Mouse (Mus musculus): ENCODE measurements at regions not wholly inside any gene's neighbourhood (a gene's known extent, or its start where the extent isn't known, plus 50 kb on each side); places are given as distances from the start of the nearest gene placed in this dataset.

DNA sequence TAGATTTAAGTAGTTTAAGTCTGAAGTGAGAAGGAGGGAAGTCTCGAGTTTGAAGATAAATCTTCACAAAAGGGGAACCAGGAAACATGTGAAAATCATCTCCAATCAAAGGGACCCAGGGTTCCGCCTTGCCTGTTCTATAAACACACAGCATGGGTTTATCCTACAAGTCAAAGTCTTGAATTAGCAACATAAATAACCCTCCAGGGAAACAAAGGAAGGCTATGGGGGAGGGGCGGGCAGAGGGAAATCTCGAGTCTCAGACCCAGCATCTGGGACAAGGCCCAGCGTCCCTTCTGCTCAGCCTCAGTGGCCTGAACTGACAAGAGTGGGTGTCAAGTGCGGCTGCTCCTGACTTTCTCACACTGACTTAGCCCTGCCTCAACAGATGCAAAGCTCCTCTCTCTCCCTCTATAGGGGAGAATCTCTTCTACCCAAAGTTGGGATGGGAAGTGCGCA, 240.3 kb upstream of the Lrig3 start:
- no peak for DNase-seq (ENCODE audit: low read depth)

- DNase-seq (ENCODE audit: low read depth), result no peak
These were observed 239.4 kb upstream of the Lrig3 start for GRCm38 (mm10) chr10:125726546-125726945.

- DNase-seq (ENCODE audit: low read depth), result no peak
These were observed 230.0 kb upstream of the Lrig3 start for GRCm38 (mm10) chr10:125735744-125736494.

GRCm38 (mm10) chr10:125743181-125743580, 222.8 kb upstream of the Lrig3 start:
- DNase-seq (ENCODE audit: low read depth), result no peak

DNA sequence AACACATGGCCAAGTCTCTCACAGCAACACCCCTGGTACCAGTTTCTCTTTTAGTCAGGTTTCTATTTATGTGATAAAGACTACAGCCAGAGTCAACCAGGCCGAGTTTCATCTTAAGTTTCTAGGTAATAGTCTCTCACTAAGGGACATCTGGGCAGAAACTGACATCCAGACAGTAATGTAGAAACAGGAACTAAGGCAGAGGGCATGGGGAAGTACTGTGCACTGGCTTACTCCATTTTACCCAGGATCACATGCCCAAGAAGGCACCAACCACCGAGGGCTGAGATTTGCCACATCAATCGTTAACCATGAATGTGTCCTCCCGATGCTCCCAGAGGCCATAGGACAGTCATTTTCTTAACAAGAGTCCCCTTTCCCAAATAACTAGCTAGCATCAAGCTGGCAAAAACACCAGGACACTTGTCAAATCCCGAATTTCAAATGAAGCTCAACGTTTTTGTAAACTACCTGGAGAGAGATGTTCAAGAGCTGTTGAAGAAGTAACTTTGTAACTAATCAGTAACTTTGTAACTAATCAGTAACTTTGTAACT, 216.9 kb upstream of the Lrig3 start:
- DNase-seq (ENCODE audit: low read depth), result no peak

DNA sequence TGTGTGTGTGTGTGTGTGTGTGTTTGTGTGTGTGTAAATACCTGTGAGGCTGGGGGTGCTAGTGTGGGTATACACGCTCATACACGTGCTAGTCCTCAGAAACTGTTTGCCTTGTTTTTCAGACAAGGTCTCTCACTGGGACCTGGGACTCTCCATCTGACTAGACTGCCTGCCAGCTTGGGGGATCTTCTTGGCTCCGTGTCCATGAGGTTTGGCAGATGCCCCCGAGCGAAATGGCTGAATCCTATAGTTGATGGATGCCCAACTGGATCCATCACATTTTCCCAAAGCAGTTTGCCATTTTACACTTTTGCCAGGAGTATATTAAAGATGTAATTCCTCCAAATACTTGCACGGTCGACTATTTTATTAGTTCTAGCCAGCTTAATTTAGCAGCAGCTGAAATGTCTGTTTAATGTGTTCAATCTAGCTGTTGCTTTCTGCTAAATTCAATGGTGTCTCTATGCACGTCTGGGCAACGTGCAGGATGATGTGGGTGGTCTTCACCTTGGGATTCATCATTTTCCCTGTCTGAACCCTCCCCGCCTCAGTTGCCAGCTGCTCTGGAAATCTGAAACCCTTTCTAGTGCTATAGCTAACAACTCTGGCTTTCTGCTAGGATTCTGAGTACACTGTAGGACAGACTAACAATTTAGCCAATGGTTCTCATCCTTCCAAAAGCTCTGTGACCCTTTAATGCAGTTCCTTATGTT, 213.3 kb upstream of the Lrig3 start:
- no peak for DNase-seq (ENCODE audit: low read depth)

DNA sequence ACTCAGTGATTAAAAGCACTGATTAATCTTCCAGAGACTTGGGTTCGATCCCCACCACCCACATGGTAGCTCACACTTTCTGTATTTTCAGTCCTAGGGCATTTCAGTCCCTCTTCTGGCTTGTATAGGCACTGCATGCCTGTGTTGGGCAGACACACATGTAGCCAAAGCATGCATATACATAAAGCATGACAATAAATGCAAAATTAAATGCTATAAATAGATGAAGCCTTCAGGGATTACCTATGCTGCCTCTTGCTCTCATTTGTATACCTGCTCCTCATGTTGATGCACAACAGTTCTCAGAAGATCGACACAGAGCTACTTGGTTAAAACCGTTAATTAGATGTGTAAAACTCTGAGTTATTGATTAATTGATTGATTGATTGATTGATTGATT, 206.8 kb upstream of the Lrig3 start:
- no peak for DNase-seq (ENCODE audit: low read depth)

GRCm38 (mm10) chr10:125762367-125763068, 203.4 kb upstream of the Lrig3 start:
- DNase-seq (ENCODE audit: low read depth), result no peak

DNA sequence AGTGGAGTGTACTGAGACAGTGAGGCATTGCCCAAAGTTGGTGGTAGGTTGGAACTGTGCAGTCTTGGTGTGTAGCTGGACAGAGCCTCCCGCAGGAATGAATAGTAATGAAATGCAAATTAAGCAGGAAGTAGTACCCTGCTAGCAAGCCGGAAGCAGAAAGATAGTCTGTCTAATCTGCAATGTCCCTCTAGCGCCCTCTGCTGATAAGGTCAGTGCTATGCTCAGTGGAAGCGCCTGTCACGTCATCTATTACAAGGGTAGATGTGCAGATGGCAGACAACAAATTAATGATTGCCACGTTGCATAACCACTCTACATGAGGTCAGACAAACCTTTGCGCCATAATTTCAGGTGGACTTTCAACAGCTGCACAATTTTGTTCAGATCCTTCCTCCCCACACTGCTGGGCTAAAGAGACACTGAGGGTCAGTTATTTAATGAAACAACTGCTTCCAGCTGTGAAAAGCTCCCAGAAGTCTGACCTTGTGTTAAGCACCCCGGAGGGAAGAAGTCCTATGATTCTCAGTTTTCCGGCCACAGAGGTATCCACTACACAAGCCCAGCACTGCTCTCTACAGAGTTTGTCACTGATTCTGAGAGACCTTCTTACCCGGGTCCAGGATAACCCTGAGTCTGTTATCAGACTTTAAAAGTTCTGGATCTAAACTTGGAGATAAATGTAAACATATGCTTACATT, 201.4 kb upstream of the Lrig3 start:
- no peak for DNase-seq (ENCODE audit: low read depth)

- DNase-seq (ENCODE audit: low read depth), result no peak
These were observed 200.7 kb upstream of the Lrig3 start for GRCm38 (mm10) chr10:125765103-125765820.

DNA sequence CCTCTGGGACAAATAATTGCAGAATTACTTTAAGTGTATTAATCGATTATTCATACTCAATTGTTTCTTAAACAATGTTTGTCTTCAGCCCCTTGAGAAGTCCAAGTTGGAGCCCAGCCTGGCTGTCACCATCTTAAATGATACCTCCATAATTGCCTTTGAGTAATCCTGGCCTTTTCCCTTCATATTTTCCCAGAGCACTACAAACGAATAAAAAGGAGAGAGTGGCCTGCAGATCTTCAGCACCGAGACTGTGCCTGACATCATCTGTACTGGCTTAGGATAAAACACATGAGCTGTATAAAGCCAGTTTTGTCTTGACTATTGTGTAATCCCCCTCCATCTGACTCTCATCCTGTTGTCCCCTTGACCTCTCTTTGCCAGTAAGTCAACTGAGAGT, 197.7 kb upstream of the Lrig3 start:
- no peak for DNase-seq (ENCODE audit: low read depth)

GRCm38 (mm10) chr10:125773541-125773940, 192.4 kb upstream of the Lrig3 start:
- DNase-seq (ENCODE audit: low read depth), result no peak

- no peak for DNase-seq (ENCODE audit: low read depth)
These were observed 183.5 kb upstream of the Lrig3 start for GRCm38 (mm10) chr10:125782486-125782885.

DNA sequence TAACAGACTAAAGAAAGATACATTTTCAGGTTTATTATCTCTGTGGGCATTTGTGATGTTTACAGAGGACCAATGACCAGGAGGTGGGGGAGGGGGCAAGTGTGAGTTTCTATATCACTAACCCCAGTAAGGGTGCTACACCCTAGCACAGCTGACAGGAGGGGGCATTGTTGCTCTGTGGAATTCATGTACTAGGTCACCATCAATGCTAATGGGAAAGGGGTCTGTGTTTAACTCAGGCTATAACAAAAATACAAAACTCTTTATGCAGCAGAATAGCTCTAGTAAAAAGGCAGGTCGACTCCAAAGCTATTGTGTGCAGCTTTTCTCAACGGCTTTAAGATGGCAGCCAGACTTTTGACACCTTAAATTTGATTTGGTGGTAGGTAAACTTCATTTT, 181.1 kb upstream of the Lrig3 start:
- DNase-seq (ENCODE audit: low read depth), result no peak

GRCm38 (mm10) chr10:125785448-125786196, 180.3 kb upstream of the Lrig3 start:
- no peak for DNase-seq (ENCODE audit: low read depth)

GRCm38 (mm10) chr10:125786197-125786879, 179.6 kb upstream of the Lrig3 start:
- DNase-seq (ENCODE audit: low read depth), result no peak

- DNase-seq (ENCODE audit: low read depth), result no peak
These were observed 179.1 kb upstream of the Lrig3 start for GRCm38 (mm10) chr10:125786880-125787337.

GRCm38 (mm10) chr10:125787441-125788060, 178.4 kb upstream of the Lrig3 start:
- no peak for DNase-seq (ENCODE audit: low read depth)

- no peak for DNase-seq (ENCODE audit: low read depth)
These were observed 177.7 kb upstream of the Lrig3 start for GRCm38 (mm10) chr10:125788262-125788661.

Data from naive thymus-derived CD4-positive, alpha-beta T cell, adult 2 months (primary cell).